ENCODE assay signal across 25 mouse cellular contexts in genomic region chr13:97711510-97711909, GRCm38 (mm10).
"Had no signal": no experiment of that assay in that cellular context is flagged by ENCODE, and none has a peak within 500 bp of the region (broad histone marks: within the 10 kb centered on the region; RNA-seq: fewer than 3 reads in every experiment).

No protein-coding gene starts in this region.

- H3K4me3 ChIP-seq: heart, embryonic 10.5 days; heart, embryonic 12.5 days; hindbrain, embryonic 10.5 days; hindbrain, embryonic 12.5 days; kidney, embryonic 15.5 days; limb, embryonic 13.5 days; limb, embryonic 15.5 days; liver, embryonic 12.5 days had no signal

- H3K36me3 ChIP-seq: heart, embryonic 10.5 days; heart, embryonic 12.5 days; hindbrain, embryonic 10.5 days; hindbrain, embryonic 12.5 days; kidney, embryonic 15.5 days; limb, embryonic 13.5 days; limb, embryonic 15.5 days; liver, embryonic 12.5 days had no signal

- H3K9ac ChIP-seq: heart, embryonic 12.5 days; hindbrain, embryonic 12.5 days; hindbrain, embryonic 14.5 days; kidney, embryonic 15.5 days; limb, embryonic 13.5 days; limb, embryonic 15.5 days; liver, embryonic 12.5 days; liver, embryonic 14.5 days had no signal

- H3K27ac ChIP-seq: heart, embryonic 10.5 days; hindbrain, embryonic 10.5 days; hindbrain, embryonic 12.5 days; hindbrain, embryonic 14.5 days; kidney, embryonic 15.5 days; kidney, postnatal 0 days; limb, embryonic 13.5 days; limb, embryonic 15.5 days; liver, embryonic 12.5 days; liver, embryonic 14.5 days had no signal

- H3K4me2 ChIP-seq: heart, embryonic 12.5 days; hindbrain, embryonic 12.5 days; hindbrain, embryonic 14.5 days; kidney, embryonic 15.5 days; limb, embryonic 13.5 days; limb, embryonic 15.5 days; liver, embryonic 12.5 days had no signal

- H3K9me3 ChIP-seq: heart, embryonic 10.5 days; heart, embryonic 12.5 days; hindbrain, embryonic 10.5 days; hindbrain, embryonic 12.5 days; kidney, embryonic 15.5 days; limb, embryonic 13.5 days; limb, embryonic 15.5 days; liver, embryonic 12.5 days had no signal

- DNase-seq: gastrocnemius, postnatal 14 days; gastrocnemius, postnatal 36 days; heart, postnatal 10 days; heart, postnatal 4 days; kidney, adult 11 months; kidney, adult 2 months; kidney, adult 9 months; kidney, postnatal 14 days; kidney, postnatal 36 days; layer of hippocampus, adult 9-11 months; layer of hippocampus, postnatal 36 days; left cerebral cortex, postnatal 4 days had no signal

- H3K27me3 ChIP-seq: heart, embryonic 12.5 days; hindbrain, embryonic 12.5 days; kidney, embryonic 15.5 days; limb, embryonic 13.5 days; limb, embryonic 15.5 days had no signal

- H3K4me1 ChIP-seq: hindbrain, embryonic 10.5 days; hindbrain, embryonic 12.5 days; kidney, embryonic 15.5 days; liver, embryonic 12.5 days had no signal

- ATAC-seq: hindbrain, embryonic 16.5 days; intestine, embryonic 16.5 days; liver, embryonic 12.5 days had no signal
